Mouse (Mus musculus): ENCODE measurements around the gene Grin2a.

- TF ChIP-seq CTCF (IDR thresholded peaks at IDR 0.05; ENCODE audit: extremely low read depth, insufficient read depth, insufficient read length, insufficient replicate concordance) (no peak), POLR2A (IDR thresholded peaks at IDR 0.05; ENCODE audit: low read depth, low read length) (no peak)
Measured at GRCm38 (mm10) chr16:9900996-9901395, 94.4 kb downstream of the Grin2a start.
